Mouse (Mus musculus): ENCODE results near the gene Pacsin2.

GRCm38 (mm10) chr15:83417407-83417806, 47.0 kb downstream of the Pacsin2 start:
- TF ChIP-seq EP300 (IDR thresholded peaks at IDR 0.05; ENCODE audit: low read depth) (no peak), CTCF (IDR thresholded peaks at IDR 0.05; ENCODE audit: low read depth) (no peak)

Data from liver, postnatal 0 days (tissue).